Mouse (Mus musculus) megakaryocyte, embryonic 14.5 days (primary cell): Measurements from ENCODE around the gene Mrpl34.

Experiments
- FLI1 ChIP-seq: IDR thresholded peaks from 2 replicates; pipeline ENCODE4 v1.6.1; 2012; ENCODE audit warnings: low read length, inconsistent platforms, mixed read lengths
- GATA1 ChIP-seq: IDR thresholded peaks from 3 replicates; pipeline ENCODE4 v1.6.1; 2012; ENCODE audit warnings: mixed read lengths, low read length, inconsistent platforms, borderline replicate concordance

DNA sequence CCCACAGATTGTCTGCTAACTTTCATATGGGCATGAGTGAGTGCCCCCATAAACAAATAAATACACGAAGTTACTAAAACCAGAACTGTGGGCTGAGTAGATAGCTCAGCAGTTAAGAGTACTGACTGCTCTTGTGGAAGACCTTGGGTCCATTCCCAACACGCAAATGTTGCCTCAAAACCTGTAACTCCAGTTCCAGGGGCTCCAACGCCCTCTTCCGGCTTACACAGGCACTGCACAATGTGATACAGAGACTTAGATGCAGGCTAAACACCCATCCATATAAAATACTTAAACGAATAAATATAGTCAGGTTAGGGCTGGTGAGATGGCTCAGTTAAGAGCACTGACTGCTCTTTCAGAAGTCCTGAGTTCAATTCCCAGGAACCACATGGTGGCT lies 50.3 kb downstream of the Mrpl34 start:
- no peak for TF ChIP-seq GATA1
- no peak for TF ChIP-seq FLI1
